Mouse (Mus musculus): ENCODE results near the gene Ptgs1. TPM values are rescaled to one million over a fixed set of nuclear protein-coding genes. Genes with fewer than 3 reads are reported as not detected.
A peak's percentile ranks its signal among the peaks of the same experiment; 100 is the strongest.

Ptgs1 gene
- total and polyA plus RNA-seq, 2 experiments from 2014 or later, result 7.9 to 8.0 TPM

GRCm38 (mm10) chr2:36235917-36236316, 5.7 kb downstream of the Ptgs1 start:
- Histone ChIP-seq H3K4me2 (ENCODE audit: low read depth, low read length) (no peak overlapping the region), H3K4me1 (ENCODE audit: insufficient read depth, low read length) (peaks cover 5% of the 10 kb centered on the region; the same call in 1 of the 2 replicates), H3K27me3 (ENCODE audit: insufficient read depth, low read length) (no peaks in the 10 kb centered on the region), H3K4me3 (ENCODE audit: low read length) (no peak overlapping the region), H3K9ac (replicated peaks; ENCODE audit: low read length) (no peak overlapping the region), H3K9me3 (ENCODE audit: low read length) (no peaks in the 10 kb centered on the region), H3K36me3 (ENCODE audit: insufficient read depth, low read length) (no peaks in the 10 kb centered on the region), H3K27ac (no peak overlapping the region)
- DNase-seq (ENCODE audit: low spot score) (peak; percentile 81), ATAC-seq (peak; percentile 79)
- no peak for TF ChIP-seq CTCF (IDR thresholded peaks at IDR 0.05; ENCODE audit: low read depth)
- WGBS, result 21% methylated on average over 4 of the region's 4 CpGs

GRCm38 (mm10) chr2:36236889-36237288, 6.7 kb downstream of the Ptgs1 start:
- H3K27ac ChIP-seq, result no peak overlapping the region
- H3K36me3 ChIP-seq (ENCODE audit: insufficient read depth, low read length), result no peaks in the 10 kb centered on the region
- no peak for ATAC-seq
- no peak overlapping the region for H3K4me2 ChIP-seq (ENCODE audit: low read depth, low read length)
- 91% methylated on average over 5 of the region's 5 CpGs for WGBS
- H3K4me3 ChIP-seq (ENCODE audit: low read length), result no peak overlapping the region
- no peak overlapping the region for H3K9ac ChIP-seq (replicated peaks; ENCODE audit: low read length)
- TF ChIP-seq CTCF (IDR thresholded peaks at IDR 0.05; ENCODE audit: low read depth), result no peak
- DNase-seq (ENCODE audit: low spot score), result no peak
- peaks cover 4% of the 10 kb centered on the region; the same call in 1 of the 2 replicates for H3K4me1 ChIP-seq (ENCODE audit: insufficient read depth, low read length)
- H3K9me3 ChIP-seq (ENCODE audit: low read length), result no peaks in the 10 kb centered on the region
- H3K27me3 ChIP-seq (ENCODE audit: insufficient read depth, low read length), result no peaks in the 10 kb centered on the region

GRCm38 (mm10) chr2:36237557-36237956, 7.3 kb downstream of the Ptgs1 start:
- WGBS, result 90% methylated on average over 6 of the region's 6 CpGs
- Histone ChIP-seq H3K4me1 (ENCODE audit: insufficient read depth, low read length) (peaks cover 4% of the 10 kb centered on the region; the same call in 1 of the 2 replicates), H3K27me3 (ENCODE audit: insufficient read depth, low read length) (no peaks in the 10 kb centered on the region), H3K4me2 (ENCODE audit: low read depth, low read length) (no peak overlapping the region), H3K9me3 (ENCODE audit: low read length) (no peaks in the 10 kb centered on the region), H3K36me3 (ENCODE audit: insufficient read depth, low read length) (no peaks in the 10 kb centered on the region), H3K27ac (no peak overlapping the region), H3K9ac (replicated peaks; ENCODE audit: low read length) (no peak overlapping the region), H3K4me3 (ENCODE audit: low read length) (no peak overlapping the region)
- ATAC-seq (no peak), DNase-seq (ENCODE audit: low spot score) (no peak)
- TF ChIP-seq CTCF (IDR thresholded peaks at IDR 0.05; ENCODE audit: low read depth), result no peak

- H3K4me3 ChIP-seq (ENCODE audit: low read length), result no peak overlapping the region
- DNase-seq (ENCODE audit: low spot score), result no peak
- H3K4me2 ChIP-seq (ENCODE audit: low read depth, low read length), result no peak overlapping the region
- no peaks in the 10 kb centered on the region for H3K27me3 ChIP-seq (ENCODE audit: insufficient read depth, low read length)
- no peak overlapping the region for H3K27ac ChIP-seq
- H3K36me3 ChIP-seq (ENCODE audit: insufficient read depth, low read length), result no peaks in the 10 kb centered on the region
- peak; percentile 45 for TF ChIP-seq CTCF (IDR thresholded peaks at IDR 0.05; ENCODE audit: low read depth)
- H3K4me1 ChIP-seq (ENCODE audit: insufficient read depth, low read length), result peaks cover 4% of the 10 kb centered on the region; the same call in 1 of the 2 replicates
- ATAC-seq, result no peak
- H3K9me3 ChIP-seq (ENCODE audit: low read length), result no peaks in the 10 kb centered on the region
- 71% methylated on average over 3 of the region's 3 CpGs for WGBS
- no peak overlapping the region for H3K9ac ChIP-seq (replicated peaks; ENCODE audit: low read length)
Measured at GRCm38 (mm10) chr2:36238467-36238866, 8.2 kb downstream of the Ptgs1 start.

DNA sequence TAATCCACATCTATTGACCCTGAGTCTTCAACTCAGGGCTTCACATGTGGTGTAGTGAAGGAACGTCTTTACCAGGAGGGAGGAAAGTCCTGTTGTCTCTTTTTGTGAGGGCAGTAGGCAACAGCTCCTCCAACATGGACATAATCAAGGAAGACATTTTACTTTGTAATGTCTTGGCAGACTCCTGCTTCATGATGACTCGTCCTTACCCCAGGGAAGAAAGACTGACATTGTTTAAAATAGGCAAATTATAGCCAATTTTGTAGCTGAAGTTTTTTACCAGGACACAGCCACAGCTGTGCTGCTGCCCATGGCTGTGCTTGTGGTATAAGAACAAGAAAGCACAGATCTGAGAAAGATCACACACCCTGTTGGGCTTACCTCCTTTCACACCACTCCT, 8.7 kb downstream of the Ptgs1 start:
- Histone ChIP-seq H3K9me3 (ENCODE audit: low read length) (no peaks in the 10 kb centered on the region), H3K27ac (no peak overlapping the region), H3K4me2 (ENCODE audit: low read depth, low read length) (no peak overlapping the region), H3K4me3 (ENCODE audit: low read length) (no peak overlapping the region), H3K36me3 (ENCODE audit: insufficient read depth, low read length) (no peaks in the 10 kb centered on the region), H3K27me3 (ENCODE audit: insufficient read depth, low read length) (no peaks in the 10 kb centered on the region), H3K9ac (replicated peaks; ENCODE audit: low read length) (no peak overlapping the region), H3K4me1 (ENCODE audit: insufficient read depth, low read length) (peaks cover 4% of the 10 kb centered on the region; the same call in 1 of the 2 replicates)
- no peak for TF ChIP-seq CTCF (IDR thresholded peaks at IDR 0.05; ENCODE audit: low read depth)
- WGBS, result 75% methylated on average over 2 of the region's 2 CpGs
- no peak for ATAC-seq
- no peak for DNase-seq (ENCODE audit: low spot score)

DNA sequence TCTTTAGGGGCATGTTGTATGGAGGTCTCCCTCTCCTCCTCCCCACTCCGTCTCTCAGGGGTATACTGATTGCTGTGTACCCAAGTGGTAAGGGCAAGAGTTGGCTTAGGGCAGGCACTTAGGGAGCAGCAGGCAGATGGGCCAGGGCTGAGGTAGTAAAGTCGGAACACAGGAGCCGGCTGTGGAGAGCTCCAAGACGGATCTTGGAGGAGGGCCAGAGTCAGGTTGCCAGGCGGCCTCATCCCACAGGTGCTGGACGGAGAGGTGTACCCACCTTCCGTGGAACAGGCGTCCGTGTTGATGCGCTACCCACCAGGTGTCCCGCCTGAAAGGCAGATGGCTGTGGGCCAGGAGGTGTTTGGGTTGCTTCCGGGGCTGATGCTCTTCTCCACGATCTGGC, 12.3 kb downstream of the Ptgs1 start:
- Histone ChIP-seq H3K4me1 (ENCODE audit: insufficient read depth, low read length) (no peaks in the 10 kb centered on the region), H3K4me2 (ENCODE audit: low read depth, low read length) (no peak overlapping the region), H3K36me3 (ENCODE audit: insufficient read depth, low read length) (no peaks in the 10 kb centered on the region), H3K27ac (no peak overlapping the region), H3K27me3 (ENCODE audit: insufficient read depth, low read length) (no peaks in the 10 kb centered on the region), H3K9me3 (ENCODE audit: low read length) (no peaks in the 10 kb centered on the region), H3K9ac (replicated peaks; ENCODE audit: low read length) (no peak overlapping the region), H3K4me3 (ENCODE audit: low read length) (no peak overlapping the region)
- DNase-seq (ENCODE audit: low spot score) (no peak), ATAC-seq (no peak)
- TF ChIP-seq CTCF (IDR thresholded peaks at IDR 0.05; ENCODE audit: low read depth), result no peak
- WGBS, result 83% methylated on average over 13 of the region's 13 CpGs

GRCm38 (mm10) chr2:36243296-36243891, 13.2 kb downstream of the Ptgs1 start:
- Histone ChIP-seq H3K9me3 (ENCODE audit: low read length) (no peaks in the 10 kb centered on the region), H3K9ac (replicated peaks; ENCODE audit: low read length) (no peak overlapping the region), H3K36me3 (ENCODE audit: insufficient read depth, low read length) (no peaks in the 10 kb centered on the region), H3K27me3 (ENCODE audit: insufficient read depth, low read length) (no peaks in the 10 kb centered on the region), H3K27ac (no peak overlapping the region), H3K4me1 (ENCODE audit: insufficient read depth, low read length) (no peaks in the 10 kb centered on the region), H3K4me2 (ENCODE audit: low read depth, low read length) (no peak overlapping the region), H3K4me3 (ENCODE audit: low read length) (no peak overlapping the region)
- TF ChIP-seq CTCF (IDR thresholded peaks at IDR 0.05; ENCODE audit: low read depth), result no peak
- no peak for DNase-seq (ENCODE audit: low spot score)
- WGBS, result 81% methylated on average over 9 of the region's 9 CpGs
- ATAC-seq, result no peak
